Mouse (Mus musculus): Measurements from ENCODE around the gene Pip4k2b.

- TF ChIP-seq CTCF (IDR thresholded peaks at IDR 0.05; ENCODE audit: insufficient read depth, low read depth, low read length) (no peak), POLR2A (IDR thresholded peaks at IDR 0.05; ENCODE audit: insufficient read depth, low read depth, low read length) (no peak)
Observed at GRCm38 (mm10) chr11:97779968-97780701, 35.6 kb upstream of the Pip4k2b start.

Measured in olfactory bulb, adult 2 months (tissue).